Mouse (Mus musculus) lung, postnatal 25 days (tissue): ENCODE measurements around the gene Pcx.
A peak's percentile ranks its signal among the peaks of the same experiment; 100 is the strongest.

Experiments
- DNase-seq: peaks from one replicate; pipeline ENCODE4 v3.0.0; 2022; ENCODE audit warnings: low spot score

Gene Pcx

DNA sequence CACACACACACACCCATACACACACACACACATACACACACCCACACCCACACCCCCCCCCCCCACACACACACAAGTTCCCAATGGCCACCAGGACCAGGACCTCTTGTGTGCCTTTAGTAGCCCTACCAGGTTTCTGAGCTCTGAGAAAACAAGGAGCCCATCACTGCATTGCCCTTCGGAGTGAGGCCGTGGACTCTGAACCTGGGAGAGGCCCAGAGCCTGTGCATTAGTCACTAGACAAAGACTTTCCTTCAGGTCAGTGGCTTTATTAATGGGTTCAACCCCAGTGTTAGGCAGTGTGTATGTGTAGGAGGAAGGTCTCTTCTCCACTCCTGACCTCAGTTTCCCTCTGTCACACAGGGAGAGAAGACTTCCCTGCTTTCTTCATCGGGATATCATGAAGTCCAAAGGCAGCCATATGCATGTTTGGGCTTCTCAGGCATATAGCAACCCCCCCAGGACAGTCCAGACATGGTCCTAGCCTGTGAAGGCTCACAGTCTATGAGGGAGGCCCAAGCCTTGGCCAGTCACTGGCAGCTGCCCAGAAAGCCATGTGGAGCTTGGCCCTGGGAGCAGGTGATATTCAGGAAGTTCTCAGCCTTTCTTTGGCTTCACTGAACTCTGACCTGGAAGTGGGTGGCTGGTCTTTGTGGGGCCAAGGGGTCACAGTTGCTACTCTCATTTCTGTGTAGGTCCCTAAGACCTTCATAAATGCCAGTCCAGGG, 13.6 kb upstream of the Pcx start:
- DNase-seq, result no peak

- DNase-seq, result peak; percentile 78
These were observed 12.9 kb upstream of the Pcx start for GRCm38 (mm10) chr19:4497263-4497973.

DNA sequence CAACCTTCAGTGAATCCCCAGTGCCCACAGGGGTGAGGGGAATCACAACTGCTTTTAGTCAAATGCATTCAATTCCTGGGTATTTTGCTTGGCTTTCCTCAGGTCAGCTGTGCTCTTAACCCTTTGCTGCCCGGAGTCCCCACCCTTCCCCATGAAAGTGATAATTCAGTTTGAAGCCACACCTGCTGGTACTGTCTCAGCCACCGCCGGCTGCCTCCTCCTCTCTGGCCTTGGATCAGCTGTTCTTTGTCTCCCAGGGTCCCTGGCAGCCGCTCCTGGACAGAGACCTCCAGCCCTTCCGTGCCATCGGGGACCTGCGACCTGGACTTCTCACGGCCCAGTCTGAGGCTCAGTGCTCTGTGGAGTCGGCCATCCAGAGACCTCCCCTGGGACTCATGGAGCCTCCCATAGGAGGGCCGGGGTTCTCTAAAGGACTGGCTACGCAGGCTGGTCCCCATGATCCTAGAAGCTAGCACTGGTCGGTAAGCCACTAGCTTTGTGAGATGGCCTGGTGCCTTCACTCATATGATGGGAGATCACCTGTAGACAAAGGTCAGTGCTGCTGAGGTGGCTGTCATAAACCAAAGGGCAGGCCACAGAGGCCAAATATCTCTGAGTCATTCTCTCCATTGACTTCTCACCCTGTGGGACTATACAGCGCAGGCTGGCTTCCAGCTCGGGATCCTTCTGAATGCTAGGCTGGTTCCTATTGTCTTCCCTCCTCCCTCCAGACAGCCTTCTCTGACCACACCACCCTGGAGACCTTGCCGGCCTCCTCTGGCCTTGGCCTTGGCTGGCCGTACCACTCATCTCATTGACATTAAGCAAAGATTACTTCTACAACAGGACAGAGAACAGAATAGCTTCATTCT, 12.0 kb upstream of the Pcx start, which contains the start of gene 2010003K11Rik:
Gene 2010003K11Rik, minus strand, starts transcription at position 522 of the 872 bp plus-strand sequence.
- DNase-seq, result no peak

GRCm38 (mm10) chr19:4502701-4503100, 7.6 kb upstream of the Pcx start:
- DNase-seq, result no peak

- DNase-seq, result peak; percentile 51
These were observed 5.4 kb upstream of the Pcx start for GRCm38 (mm10) chr19:4504830-4505229.

GRCm38 (mm10) chr19:4507746-4508145, 2.5 kb upstream of the Pcx start:
- DNase-seq, result peak; percentile 49

DNA sequence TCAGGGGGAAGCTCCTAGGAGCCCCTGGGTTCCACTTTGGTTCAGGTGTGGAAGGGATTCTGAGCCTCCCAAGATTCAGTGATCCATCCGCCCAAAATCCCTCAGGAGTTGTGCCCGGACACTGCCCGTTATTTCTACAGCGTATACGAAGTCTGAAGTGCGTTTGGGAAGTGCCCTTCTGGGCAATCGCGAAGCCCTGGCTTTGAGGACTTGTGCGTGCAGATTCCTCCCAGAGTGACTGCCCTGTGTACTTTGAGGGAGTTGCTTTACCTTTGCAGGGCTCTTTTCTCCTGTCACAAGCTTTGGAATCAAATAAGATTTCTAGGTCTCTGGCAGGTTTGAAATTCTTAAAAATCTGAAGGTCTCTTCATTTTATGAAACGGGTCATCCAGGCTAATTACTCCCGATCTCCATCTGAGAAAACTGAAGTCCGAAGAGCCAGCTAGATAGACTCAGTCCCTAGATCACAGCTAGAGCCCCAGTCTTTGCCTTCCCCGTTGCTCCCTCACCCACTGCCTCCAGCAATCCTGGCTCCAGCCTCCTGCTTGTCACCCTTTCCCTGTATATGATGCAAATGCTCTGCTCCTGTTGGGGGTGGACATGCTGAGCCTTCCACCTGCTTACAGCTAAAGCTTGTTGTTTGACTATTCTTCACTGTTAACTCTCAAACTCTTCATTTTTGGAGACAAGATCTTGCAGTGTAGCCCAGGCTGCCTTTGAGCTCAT, 1.0 kb downstream of the Pcx start:
- peak; percentile 21 for DNase-seq

GRCm38 (mm10) chr19:4513236-4513858, 3.1 kb downstream of the Pcx start:
- no peak for DNase-seq

DNA sequence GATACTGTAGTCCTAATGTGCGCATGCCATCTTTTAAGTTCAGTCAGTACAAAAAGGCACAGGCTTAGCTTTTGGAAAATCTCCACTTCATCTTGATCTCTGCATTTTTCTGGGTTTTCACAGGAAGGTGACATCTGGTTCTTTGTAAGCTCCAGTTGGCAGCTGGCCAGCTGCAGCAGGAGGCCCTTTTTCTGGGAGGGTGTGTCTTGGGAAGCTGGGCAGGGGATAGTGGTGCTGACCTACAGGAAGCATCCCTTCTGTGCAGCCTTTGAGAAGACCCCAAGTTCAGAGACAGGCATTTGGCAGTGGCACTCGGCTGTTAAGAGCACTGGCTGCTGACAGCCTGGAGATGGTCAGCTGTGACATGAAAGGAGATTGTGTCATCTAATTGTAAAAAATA, 5.5 kb downstream of the Pcx start:
- no peak for DNase-seq

- DNase-seq, result no peak
These were observed 6.0 kb downstream of the Pcx start for GRCm38 (mm10) chr19:4516288-4516687.

DNA sequence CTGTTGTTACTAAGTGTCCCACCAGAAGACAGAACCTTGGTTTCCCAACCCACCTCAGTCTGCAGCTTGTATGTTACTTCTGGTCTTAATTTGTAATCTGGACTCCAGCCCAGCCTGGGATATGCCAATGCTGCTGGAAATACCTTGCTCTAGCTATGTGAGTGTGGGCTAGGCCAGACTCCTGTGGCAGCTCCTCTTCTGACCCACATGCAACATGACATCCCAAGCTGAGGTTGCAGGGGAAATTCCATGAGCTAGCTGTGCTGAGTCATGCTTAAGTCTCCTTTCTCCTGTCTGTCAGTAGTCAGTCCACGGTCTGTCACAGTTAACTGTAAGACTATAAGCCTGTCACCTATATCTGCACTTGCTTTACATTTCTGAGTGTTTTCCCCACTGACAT, 7.2 kb downstream of the Pcx start:
- no peak for DNase-seq

- DNase-seq, result no peak
These were observed 11.3 kb downstream of the Pcx start for GRCm38 (mm10) chr19:4521426-4522050.

- no peak for DNase-seq
These were observed 24.4 kb downstream of the Pcx start for GRCm38 (mm10) chr19:4534646-4535045.

- no peak for DNase-seq
These were observed 25.6 kb downstream of the Pcx start for GRCm38 (mm10) chr19:4535922-4536321.

- peak; percentile 72 for DNase-seq
These were observed 26.3 kb downstream of the Pcx start for GRCm38 (mm10) chr19:4536606-4537005.

DNA sequence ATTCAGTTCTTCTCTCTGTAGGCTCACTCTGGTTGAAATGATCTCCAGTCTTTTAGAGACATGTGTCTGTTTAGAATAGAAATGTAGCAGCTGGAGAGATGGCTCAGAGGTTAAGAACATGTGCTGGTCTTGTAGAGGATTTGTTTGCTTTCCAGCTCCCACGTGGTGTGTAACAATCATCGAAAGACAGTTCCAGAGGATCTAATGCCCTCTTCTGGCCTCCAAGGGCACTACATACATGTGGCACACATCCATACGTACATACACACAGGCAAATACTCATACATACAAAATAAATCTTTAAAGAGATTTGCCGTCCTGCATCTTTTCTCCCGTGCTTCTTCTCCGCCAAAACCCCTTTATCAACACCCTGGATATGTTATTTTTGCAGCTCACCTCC, 30.0 kb downstream of the Pcx start:
- DNase-seq, result no peak

GRCm38 (mm10) chr19:4540992-4541391, 30.7 kb downstream of the Pcx start:
- no peak for DNase-seq

DNA sequence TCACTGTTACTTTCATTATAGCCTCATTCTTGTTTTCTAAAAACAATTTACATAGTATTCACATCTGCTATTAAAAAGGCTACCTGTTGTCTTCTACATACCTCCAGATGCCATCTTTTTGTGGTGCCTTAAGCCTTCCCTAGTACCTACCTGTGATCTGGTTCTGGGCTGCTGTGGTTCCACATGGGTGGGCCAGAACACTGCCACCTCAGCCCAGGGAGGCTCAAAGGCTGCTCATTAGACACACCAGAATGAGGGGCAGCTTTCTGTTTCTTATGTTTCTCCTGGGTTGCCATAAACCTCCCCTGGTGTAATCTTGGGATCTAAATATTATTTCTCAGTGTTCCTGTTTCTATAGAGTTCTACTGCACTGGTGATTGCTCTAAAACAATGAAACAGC, 31.8 kb downstream of the Pcx start:
- DNase-seq, result no peak

- DNase-seq, result no peak
These were observed 34.8 kb downstream of the Pcx start for GRCm38 (mm10) chr19:4545091-4545490.

GRCm38 (mm10) chr19:4545841-4546240, 35.6 kb downstream of the Pcx start:
- no peak for DNase-seq

DNA sequence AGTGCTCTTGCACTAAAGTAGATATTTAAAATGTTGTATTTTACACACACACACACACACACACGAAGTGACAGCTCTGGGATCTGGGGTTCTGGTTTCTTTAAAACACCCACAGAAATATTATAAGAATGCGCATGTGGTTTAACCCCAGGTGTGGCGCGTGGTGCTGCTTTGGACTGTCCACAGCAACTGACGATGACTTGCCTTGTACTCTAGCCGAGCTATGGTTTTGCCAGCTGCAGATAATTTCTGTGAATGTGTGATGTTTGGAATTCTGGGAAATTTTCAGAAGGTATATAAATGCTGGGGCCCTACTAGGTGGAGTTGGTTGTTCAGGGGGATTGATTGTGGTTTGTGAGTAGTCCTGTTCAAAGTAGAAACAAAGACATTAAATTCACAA, 37.5 kb downstream of the Pcx start:
- no peak for DNase-seq
